Mouse (Mus musculus): ENCODE data around the gene Lrpprc.

- TF ChIP-seq POLR2A (IDR thresholded peaks at IDR 0.05; ENCODE audit: low read depth, low read length): no peak
- TF ChIP-seq CTCF (IDR thresholded peaks at IDR 0.05; ENCODE audit: extremely low read depth, insufficient read length, insufficient replicate concordance, low read depth, low read length): no peak
These were observed 41.8 kb upstream of the Lrpprc start for GRCm38 (mm10) chr17:84832346-84832745.

All from small intestine, adult 2 months (tissue).